Mouse (Mus musculus) C2C12 (cell line): Measurements from ENCODE around the gene Poglut1. TPM values are rescaled to one million over a fixed set of nuclear protein-coding genes. Genes with fewer than 3 reads are reported as not detected.

ENCODE experiments used
- H3K27me3 ChIP-seq: one replicate; pipeline ENCODE4 v1.6.1; 2011; ENCODE audit not compliant: control insufficient read depth, insufficient read depth, insufficient read length
- H3K36me3 ChIP-seq: one replicate; pipeline ENCODE4 v1.6.1; 2011; ENCODE audit not compliant: control insufficient read depth, insufficient read depth
- H3K4me3 ChIP-seq: one replicate; pipeline ENCODE4 v1.5.1; 2011; ENCODE audit warnings: mild to moderate bottlenecking, control low read depth; ENCODE audit not compliant: poor library complexity, insufficient read depth, severe bottlenecking
- H3K79me2 ChIP-seq: one replicate; pipeline ENCODE4 v1.6.1; 2011; ENCODE audit not compliant: control insufficient read depth, insufficient read depth
- H3K79me3 ChIP-seq: one replicate; pipeline ENCODE4 v1.6.1; 2011; ENCODE audit warnings: low read depth, control low read depth
- H3ac ChIP-seq: one replicate; pipeline ENCODE3; 2011; ENCODE audit warnings: low read depth; ENCODE audit not compliant: control insufficient read depth, insufficient read length
- CEBPB ChIP-seq: IDR thresholded peaks from one replicate; pipeline ENCODE4 v1.6.1; 2011; ENCODE audit warnings: low read depth, mild to moderate bottlenecking, control low read depth, moderate library complexity
- CTCF ChIP-seq: IDR thresholded peaks from one replicate; pipeline ENCODE4 v1.5.1; 2011; ENCODE audit not compliant: control insufficient read depth, insufficient read depth, insufficient read length
- FOSL1 ChIP-seq: IDR thresholded peaks from one replicate; pipeline ENCODE4 v1.8.0; 2011; ENCODE audit warnings: mild to moderate bottlenecking, low read length; ENCODE audit not compliant: poor library complexity, insufficient read depth, severe bottlenecking
- MAX ChIP-seq: IDR thresholded peaks from one replicate; pipeline ENCODE4 v1.6.1; 2011; ENCODE audit warnings: mild to moderate bottlenecking, control low read depth
- MYOD1 ChIP-seq: IDR thresholded peaks from one replicate; pipeline ENCODE4 v1.6.1; 2011; ENCODE audit warnings: low read depth; ENCODE audit not compliant: control insufficient read depth, insufficient read length
- MYOG ChIP-seq: IDR thresholded peaks from one replicate; pipeline ENCODE4 v1.6.1; 2011; ENCODE audit not compliant: control insufficient read depth, insufficient read length; ENCODE audit errors: extremely low read depth
- USF1 ChIP-seq: IDR thresholded peaks from one replicate; pipeline ENCODE4 v1.6.1; 2011; ENCODE audit warnings: low read depth, mild to moderate bottlenecking, control low read depth, moderate library complexity
- polyA plus RNA-seq: library from polyadenylated mRNA; unstranded; fragments of >200 nt; fragmentation: generic; extraction: Trizol; gene quantifications from one replicate; pipeline ENCODE4 v1.2.1, GENCODE M21; 2012; ENCODE audit warnings: missing spikeins

Gene Poglut1
- polyA plus RNA-seq, 1 experiment, result 25.8 TPM

GRCm38 (mm10) chr16:38536544-38537146 lies 13.4 kb downstream of the Poglut1 start:
- Histone ChIP-seq H3ac (no peak overlapping the region), H3K79me3 (no peaks in the 10 kb centered on the region), H3K36me3 (peaks cover 66% of the 10 kb centered on the region), H3K4me3 (no peak overlapping the region), H3K27me3 (no peaks in the 10 kb centered on the region), H3K79me2 (no peaks in the 10 kb centered on the region)
- no peak for TF ChIP-seq CEBPB
- peak; percentile 53 for TF ChIP-seq CTCF

- Histone ChIP-seq H3ac (no peak overlapping the region), H3K79me3 (peaks cover 10% of the 10 kb centered on the region), H3K36me3 (peaks cover 68% of the 10 kb centered on the region), H3K27me3 (no peaks in the 10 kb centered on the region), H3K4me3 (no peak overlapping the region), H3K79me2 (peaks cover 28% of the 10 kb centered on the region)
- no peak for TF ChIP-seq FOSL1
- TF ChIP-seq CEBPB, result no peak
- no peak for TF ChIP-seq USF1
- TF ChIP-seq MYOG, result no peak
- TF ChIP-seq MYOD1, result no peak
- TF ChIP-seq CTCF, result no peak
- TF ChIP-seq MAX, result no peak
Observed at GRCm38 (mm10) chr16:38526264-38526663, 23.8 kb downstream of the Poglut1 start.

- TF ChIP-seq MYOG (no peak), MAX (peak; percentile 58)
- Histone ChIP-seq H3K27me3 (no peaks in the 10 kb centered on the region), H3K4me3 (peak within 1 kb of the TSS; percentile 97), H3K79me2 (peaks cover 58% of the 10 kb centered on the region), H3K79me3 (peaks cover 16% of the 10 kb centered on the region), H3ac (peak within 1 kb of the TSS; percentile 73), H3K36me3 (peaks cover 56% of the 10 kb centered on the region)
Observed at GRCm38 (mm10) chr16:38522129-38523084, 27.7 kb downstream of the Poglut1 start, which contains the start of gene Timmdc1. Gene Timmdc1 (minus strand): TSS chr16:38522663.

GRCm38 (mm10) chr16:38521211-38521987 lies 28.7 kb downstream of the Poglut1 start:
- H3K79me2 ChIP-seq, result peaks cover 58% of the 10 kb centered on the region
- TF ChIP-seq MYOD1 (no peak), CEBPB (no peak), USF1 (no peak)
- H3ac ChIP-seq, result peak overlapping the region; percentile 41
- peaks cover 16% of the 10 kb centered on the region for H3K79me3 ChIP-seq
- H3K4me3 ChIP-seq, result peak overlapping the region; percentile 97
- no peaks in the 10 kb centered on the region for H3K27me3 ChIP-seq
- H3K36me3 ChIP-seq, result peaks cover 53% of the 10 kb centered on the region

GRCm38 (mm10) chr16:38519140-38519539 lies 30.9 kb downstream of the Poglut1 start:
- TF ChIP-seq FOSL1 (peak; percentile 40), USF1 (no peak)
- Histone ChIP-seq H3K27me3 (no peaks in the 10 kb centered on the region), H3K4me3 (no peak overlapping the region), H3K79me2 (peaks cover 51% of the 10 kb centered on the region), H3K36me3 (peaks cover 44% of the 10 kb centered on the region), H3K79me3 (peaks cover 16% of the 10 kb centered on the region), H3ac (no peak overlapping the region)

- Histone ChIP-seq H3K79me2 (no peaks in the 10 kb centered on the region), H3ac (no peak overlapping the region), H3K4me3 (no peak overlapping the region), H3K79me3 (no peaks in the 10 kb centered on the region), H3K27me3 (no peaks in the 10 kb centered on the region), H3K36me3 (peaks cover 43% of the 10 kb centered on the region)
- TF ChIP-seq USF1 (no peak), MYOG (no peak), CEBPB (no peak), MYOD1 (no peak), MAX (no peak), FOSL1 (no peak), CTCF (no peak)
Observed at GRCm38 (mm10) chr16:38510846-38511245, 39.2 kb downstream of the Poglut1 start.
